Mouse (Mus musculus) erythroblast, embryonic 14.5 days (primary cell): ENCODE measurements around the gene Cmtr2. TPM values are rescaled to one million over a fixed set of nuclear protein-coding genes. Genes with fewer than 3 reads are reported as not detected.

Source experiments
- H3K27me3 ChIP-seq: 2 replicates; pipeline ENCODE4 v1.6.1; 2012; ENCODE audit warnings: inconsistent platforms; ENCODE audit not compliant: control insufficient read depth
- H3K36me3 ChIP-seq: 2 replicates; pipeline ENCODE4 v1.6.1; 2012; ENCODE audit warnings: mild to moderate bottlenecking, inconsistent platforms; ENCODE audit not compliant: control insufficient read depth
- H3K4me1 ChIP-seq: 2 replicates; pipeline ENCODE4 v1.6.1; 2012; ENCODE audit warnings: inconsistent platforms; ENCODE audit not compliant: control insufficient read depth
- H3K4me3 ChIP-seq: replicated peaks from 2 replicates; pipeline ENCODE3; 2012; ENCODE audit warnings: moderate library complexity, mild to moderate bottlenecking, inconsistent platforms
- H3K9me3 ChIP-seq: 2 replicates; pipeline ENCODE4 v1.6.1; 2012; ENCODE audit warnings: low read length, inconsistent platforms, mixed read lengths; ENCODE audit not compliant: control insufficient read depth
- GATA1 ChIP-seq: IDR thresholded peaks from 2 replicates; pipeline ENCODE4 v1.6.1; 2012; ENCODE audit warnings: low read length, inconsistent platforms, mixed read lengths
- TAL1 ChIP-seq: IDR thresholded peaks from 3 replicates; pipeline ENCODE4 v1.6.1; 2012; ENCODE audit warnings: low read length, inconsistent platforms, mixed read lengths
- polyA plus RNA-seq: library from polyadenylated mRNA; stranded (reverse); fragments of >175 nt; gene quantifications from 2 replicates; pipeline ENCODE4 v1.2.3, GENCODE M21; 2012

Gene Cmtr2
- 0.03 TPM in 1 of 2 replicates, not detected in the other for polyA plus RNA-seq

DNA sequence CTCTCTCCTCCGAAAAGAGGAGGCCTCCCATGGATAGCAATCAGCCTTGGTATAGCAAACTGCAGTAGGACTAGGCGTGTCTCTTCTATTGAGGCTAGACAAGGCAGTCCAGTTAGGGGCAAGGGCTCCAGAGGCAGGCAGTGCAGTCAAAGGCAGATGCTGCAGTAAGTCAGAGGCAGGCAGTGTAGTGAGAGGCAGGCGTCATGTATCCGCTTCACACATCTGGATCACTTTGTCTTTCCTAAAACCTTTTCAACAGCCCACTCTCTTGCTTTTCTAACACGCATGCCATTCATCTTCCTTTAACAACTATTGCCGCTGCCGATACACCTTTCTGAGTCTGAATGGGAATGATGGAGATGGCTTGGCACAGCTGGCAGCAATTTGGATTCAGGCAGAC is at the start of gene Cmtr2:
Cmtr2 (plus strand) TSS at position 301 of the 400 bp plus-strand sequence.
- Histone ChIP-seq H3K27me3 (peaks cover 4% of the 10 kb centered on the region), H3K4me3 (no peak within 1 kb of the TSS), H3K36me3 (no peaks in the 10 kb centered on the region; the same call in 1 of the 2 replicates), H3K4me1 (peaks cover 18% of the 10 kb centered on the region), H3K9me3 (no peaks in the 10 kb centered on the region)
- TF ChIP-seq GATA1 (no peak), TAL1 (no peak)

DNA sequence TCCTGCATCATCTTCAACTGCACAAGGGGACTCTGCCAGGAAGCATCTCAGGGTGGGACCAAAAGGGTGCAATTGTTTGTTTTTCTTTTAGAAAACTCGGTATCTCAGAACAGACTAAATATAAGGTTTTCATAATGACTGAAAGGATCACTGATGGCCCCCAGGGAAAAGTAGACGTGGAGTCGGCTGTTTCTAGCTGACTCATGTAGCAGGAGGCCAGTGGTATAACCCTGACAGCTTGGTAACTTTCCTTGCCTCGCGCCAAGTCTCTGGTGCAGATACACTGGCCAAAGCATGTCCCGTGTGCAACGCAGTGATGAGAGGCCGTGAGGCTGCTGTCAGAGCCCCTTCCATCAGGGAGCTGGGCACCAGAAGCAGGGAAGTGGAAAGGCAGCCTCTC is 49.2 kb upstream of the Cmtr2 start:
- Histone ChIP-seq H3K4me1 (no peaks in the 10 kb centered on the region), H3K4me3 (no peak overlapping the region), H3K9me3 (no peaks in the 10 kb centered on the region), H3K27me3 (peaks cover 15% of the 10 kb centered on the region), H3K36me3 (no peaks in the 10 kb centered on the region)
- no peak for TF ChIP-seq GATA1

DNA sequence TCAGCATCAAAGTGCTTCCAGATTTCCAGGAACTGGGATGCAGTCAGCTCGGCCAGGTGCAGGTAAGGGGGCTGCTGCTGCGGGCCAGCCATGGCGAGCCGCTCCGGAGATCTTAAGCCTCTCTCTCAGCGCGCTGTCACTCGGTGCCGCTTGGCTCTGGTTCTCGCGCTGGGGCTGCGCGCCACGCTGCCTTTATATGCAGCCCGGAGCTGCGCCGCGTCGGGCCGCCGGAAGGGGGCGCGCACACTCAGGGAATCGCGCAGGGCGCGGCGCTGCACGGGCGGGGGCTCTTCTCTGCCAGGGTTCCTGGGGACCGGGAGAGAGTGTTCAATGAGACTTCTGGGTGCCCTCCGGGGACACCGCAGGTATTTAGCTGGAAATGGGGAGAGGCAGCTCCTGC is 47.4 kb upstream of the Cmtr2 start, which contains the start of gene Calb2:
Calb2 (minus strand) TSS at position 165 of the 400 bp plus-strand sequence.
- Histone ChIP-seq H3K27me3 (peaks cover 15% of the 10 kb centered on the region), H3K36me3 (no peaks in the 10 kb centered on the region), H3K4me3 (no peak within 1 kb of the TSS), H3K4me1 (no peaks in the 10 kb centered on the region), H3K9me3 (no peaks in the 10 kb centered on the region)
- TF ChIP-seq GATA1 (no peak), TAL1 (no peak)

DNA sequence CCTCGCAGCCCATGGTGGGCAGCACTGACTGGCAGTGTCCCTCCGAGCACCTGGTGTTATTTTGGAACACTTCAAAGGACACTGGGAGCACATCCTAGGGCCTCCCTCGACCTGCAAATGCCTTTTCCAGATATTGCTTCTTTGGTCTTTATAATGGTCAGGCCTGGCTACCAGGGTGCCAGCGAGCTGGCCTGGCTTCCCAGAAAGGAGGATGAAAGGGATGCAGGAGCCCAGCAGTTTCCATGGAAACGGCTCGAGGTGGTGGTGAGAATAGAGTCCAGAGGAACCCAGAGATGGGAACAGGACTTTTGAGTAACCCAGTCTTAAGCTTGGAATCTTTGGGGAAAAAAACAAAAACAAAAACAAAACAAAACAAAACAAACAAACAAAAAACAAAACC is 43.3 kb upstream of the Cmtr2 start:
- Histone ChIP-seq H3K36me3 (no peaks in the 10 kb centered on the region), H3K27me3 (peaks cover 16% of the 10 kb centered on the region)

DNA sequence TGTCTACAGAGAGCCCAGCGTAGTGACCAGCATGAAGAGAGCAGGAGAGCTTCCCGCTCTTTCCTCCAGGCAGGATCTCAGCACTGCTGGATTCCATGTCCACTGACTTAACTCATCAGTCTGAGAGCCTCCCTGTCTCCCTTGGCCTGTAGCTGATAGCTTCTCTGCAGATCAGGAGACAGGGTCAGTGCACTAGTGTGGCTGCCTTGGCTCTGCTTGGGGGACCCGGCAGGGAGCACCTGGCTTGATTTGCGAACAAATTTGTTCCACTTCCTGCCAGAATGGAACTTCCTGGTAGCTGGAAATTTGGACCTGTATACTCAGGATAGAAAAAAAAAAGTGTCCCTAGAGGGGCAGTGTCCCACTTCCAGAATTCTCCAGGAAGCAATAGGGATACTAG is 40.6 kb upstream of the Cmtr2 start:
- peaks cover 8% of the 10 kb centered on the region; the same call in 1 of the 2 replicates for H3K27me3 ChIP-seq
- H3K4me3 ChIP-seq, result no peak overlapping the region
- no peaks in the 10 kb centered on the region for H3K4me1 ChIP-seq
- no peaks in the 10 kb centered on the region for H3K9me3 ChIP-seq
- TF ChIP-seq GATA1 (no peak), TAL1 (no peak)
- no peaks in the 10 kb centered on the region for H3K36me3 ChIP-seq

More for the DNA sequence above, 43.3 kb upstream of the Cmtr2 start:
- Histone ChIP-seq H3K4me1 (no peaks in the 10 kb centered on the region), H3K4me3 (no peak overlapping the region), H3K9me3 (no peaks in the 10 kb centered on the region)
- TF ChIP-seq TAL1 (no peak), GATA1 (no peak)

DNA sequence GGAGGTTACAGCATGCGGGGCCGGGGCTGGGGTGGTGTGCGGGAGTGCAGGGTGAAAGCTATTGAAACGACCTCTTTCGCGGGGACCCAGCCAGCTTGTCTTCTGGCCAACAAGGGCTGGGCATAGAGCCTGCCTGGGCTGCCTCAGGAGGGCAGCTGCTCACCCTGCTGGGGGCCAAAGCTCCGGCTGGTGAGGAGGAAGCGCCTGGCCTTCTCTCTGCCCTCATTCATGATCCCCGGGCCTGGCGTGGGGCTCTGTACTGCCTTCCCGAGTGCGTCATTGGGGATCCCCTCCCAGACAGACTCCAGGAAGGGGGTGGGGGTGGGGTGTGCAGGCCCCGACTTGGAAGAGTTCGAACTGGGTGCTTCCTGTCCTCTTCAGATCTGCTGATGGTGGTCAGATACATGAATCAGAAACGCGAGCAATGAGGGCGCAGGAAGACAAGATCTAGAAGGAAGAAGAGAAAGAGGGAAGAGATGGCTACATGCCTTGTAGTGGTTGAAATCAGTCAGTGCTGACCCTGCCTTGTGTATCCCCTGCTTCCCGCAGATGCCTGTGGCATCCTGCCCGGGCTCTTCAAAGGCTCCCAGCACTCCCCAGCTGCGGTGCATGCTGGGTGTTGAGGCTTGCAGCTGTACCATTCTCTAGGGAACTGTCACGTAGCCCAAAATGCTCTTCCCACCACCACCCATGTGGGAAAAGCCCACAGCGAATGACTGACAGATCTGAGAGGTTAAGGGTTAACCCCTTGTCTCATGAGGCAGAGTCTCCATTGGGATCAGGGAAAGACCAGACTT is 37.9 kb upstream of the Cmtr2 start:
- Histone ChIP-seq H3K4me3 (no peak overlapping the region), H3K27me3 (peaks cover 6% of the 10 kb centered on the region; the same call in 1 of the 2 replicates), H3K36me3 (no peaks in the 10 kb centered on the region), H3K4me1 (no peaks in the 10 kb centered on the region), H3K9me3 (no peaks in the 10 kb centered on the region)
- TF ChIP-seq GATA1 (no peak), TAL1 (no peak)

DNA sequence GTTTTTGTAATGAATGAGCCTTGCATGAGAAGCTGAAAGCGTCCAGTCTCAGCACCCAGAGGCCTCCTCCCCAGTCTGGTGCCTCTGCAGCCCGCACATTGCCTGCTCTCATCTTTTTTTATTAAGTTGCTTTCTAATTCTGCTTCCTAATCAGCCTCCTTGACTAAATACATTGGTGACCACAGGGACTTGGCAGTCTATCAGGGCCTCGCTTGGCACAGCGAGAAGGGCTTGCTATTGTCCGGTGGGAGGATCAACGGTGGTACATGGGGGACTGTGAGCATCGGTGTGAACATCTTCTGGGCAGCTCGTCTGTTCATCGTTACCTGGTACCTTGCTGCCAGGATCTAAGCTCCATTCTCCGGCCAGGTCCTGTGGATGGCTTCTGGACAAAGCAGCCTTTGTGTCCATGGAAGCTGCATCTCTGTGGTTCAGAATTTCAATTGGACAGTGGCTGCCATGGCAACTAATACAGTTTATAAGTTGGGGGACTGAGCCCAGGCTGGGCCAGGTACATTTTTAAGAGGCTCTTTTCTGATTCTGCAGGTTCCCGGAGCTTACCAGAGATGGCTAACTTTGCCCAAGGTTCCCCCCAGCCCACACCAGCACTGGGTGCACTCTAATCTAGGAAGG is 32.6 kb upstream of the Cmtr2 start:
- Histone ChIP-seq H3K9me3 (no peaks in the 10 kb centered on the region), H3K27me3 (no peaks in the 10 kb centered on the region), H3K4me1 (no peaks in the 10 kb centered on the region), H3K4me3 (no peak overlapping the region), H3K36me3 (no peaks in the 10 kb centered on the region)
- TF ChIP-seq GATA1 (no peak), TAL1 (no peak)

DNA sequence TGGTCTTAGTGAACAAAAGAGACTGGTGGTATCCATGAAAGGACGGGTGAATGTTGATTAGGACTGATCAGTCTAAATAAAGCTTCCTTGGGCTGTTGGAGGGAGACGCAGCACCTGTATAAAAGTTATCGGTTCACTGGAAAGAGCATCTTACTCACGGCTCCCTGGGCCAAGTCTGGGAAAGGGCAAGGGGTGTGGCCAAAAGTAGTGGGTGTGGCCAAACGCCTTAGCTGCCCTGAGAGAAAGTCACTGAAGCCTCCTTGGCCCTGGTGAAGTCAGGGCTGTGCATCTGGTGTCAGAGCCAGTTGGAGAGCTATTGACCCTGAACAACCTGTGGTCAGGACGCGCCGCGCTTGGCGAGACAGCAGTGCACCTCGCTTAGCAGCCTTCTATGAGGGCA is 31.7 kb upstream of the Cmtr2 start:
- no peaks in the 10 kb centered on the region for H3K9me3 ChIP-seq

DNA sequence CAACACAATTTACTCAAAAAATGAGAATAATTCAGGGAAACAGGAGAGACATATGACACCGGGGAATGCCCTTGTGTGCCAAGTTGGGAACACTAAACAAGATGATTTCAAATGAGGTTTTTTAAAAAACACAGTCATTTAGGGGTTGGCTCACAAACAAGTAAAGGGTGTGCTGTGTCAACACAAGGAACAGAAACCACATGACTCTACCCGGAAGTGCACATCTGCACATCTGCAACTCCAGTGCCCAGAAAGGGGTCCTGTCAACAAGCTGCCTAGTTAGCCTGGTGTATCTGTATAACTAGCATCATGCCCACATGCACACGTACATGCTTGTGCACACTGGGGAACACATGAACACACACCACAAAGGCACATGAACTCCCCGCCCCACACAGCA is 29.9 kb upstream of the Cmtr2 start:
- TF ChIP-seq GATA1 (no peak), TAL1 (no peak)
- H3K9me3 ChIP-seq, result no peaks in the 10 kb centered on the region
- no peaks in the 10 kb centered on the region for H3K4me1 ChIP-seq
- H3K4me3 ChIP-seq, result no peak overlapping the region
- no peaks in the 10 kb centered on the region for H3K36me3 ChIP-seq
- no peaks in the 10 kb centered on the region for H3K27me3 ChIP-seq

More for the DNA sequence above, 31.7 kb upstream of the Cmtr2 start:
- H3K4me1 ChIP-seq, result no peaks in the 10 kb centered on the region
- H3K4me3 ChIP-seq, result no peak overlapping the region
- no peaks in the 10 kb centered on the region for H3K27me3 ChIP-seq
- no peaks in the 10 kb centered on the region for H3K36me3 ChIP-seq
- TF ChIP-seq TAL1 (no peak), GATA1 (no peak)
